In the genomic region with DNA sequence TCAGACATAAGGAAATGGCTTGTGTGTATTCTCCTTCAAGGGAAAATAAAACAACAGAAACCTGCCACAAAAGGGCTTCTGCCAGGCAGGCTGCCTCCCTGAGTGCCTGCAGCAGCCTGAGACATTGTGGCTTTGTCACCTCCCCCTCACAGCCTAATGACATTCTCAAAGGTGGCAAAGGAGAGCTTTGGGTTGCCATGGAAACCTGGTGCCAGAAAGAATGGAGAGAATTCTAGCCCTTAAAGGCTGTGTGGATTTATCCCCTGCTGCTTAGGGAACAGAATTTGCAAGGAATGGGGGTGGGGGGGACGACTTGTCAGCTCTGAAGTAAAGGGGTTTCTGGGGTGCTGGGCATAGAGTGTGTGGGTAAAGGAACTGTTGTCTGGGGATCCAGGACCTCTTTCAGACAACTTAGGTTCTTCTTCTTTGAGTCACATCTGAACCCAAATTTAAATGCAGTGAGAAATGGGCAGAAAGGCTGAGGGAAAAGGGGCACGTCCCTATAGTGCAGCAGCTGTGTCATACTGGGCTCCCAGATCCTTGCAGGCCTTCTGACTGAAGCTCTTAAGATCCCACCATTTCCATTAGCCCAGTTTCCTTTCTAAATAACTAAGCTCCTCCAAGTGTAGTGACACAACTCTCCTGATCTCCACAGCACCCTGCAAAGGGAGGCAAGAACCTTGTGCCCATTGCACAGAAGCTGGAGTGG, we compare ENCODE assay signal across 9 mouse cellular contexts.
DNase-seq lines count a peak whose midpoint lies in the region; ATAC-seq lines count a peak whose summit lies in the region.
"Had no signal": no experiment of that assay in that cellular context is flagged by ENCODE, and none has a peak within 500 bp of the region (broad histone marks: within the 10 kb centered on the region; RNA-seq: fewer than 3 reads in every experiment).

No protein-coding gene starts in this region.

- H3K27me3 ChIP-seq in hindbrain, embryonic 14.5 days (ENCODE audit: control insufficient read depth, insufficient read depth, low read length), result no peaks in the 10 kb centered on the region
- no peaks in the 10 kb centered on the region for H3K27me3 ChIP-seq in midbrain, embryonic 15.5 days (replicated peaks)
- H3K27me3 ChIP-seq: liver, embryonic 15.5 days had no signal

- 0 out of 2 replicates have a peak overlapping the region, but pooled peaks have one; percentile 35 for H3K9ac ChIP-seq in hindbrain, embryonic 14.5 days
- H3K9ac ChIP-seq in midbrain, embryonic 15.5 days, result no peak overlapping the region
- H3K9ac ChIP-seq: liver, embryonic 15.5 days had no signal

- H3K4me3 ChIP-seq in hindbrain, embryonic 14.5 days (replicated peaks; ENCODE audit: low read length), result no peak overlapping the region
- H3K4me3 ChIP-seq in midbrain, embryonic 15.5 days, result no peak overlapping the region
- H3K4me3 ChIP-seq: liver, embryonic 15.5 days had no signal

- DNase-seq in layer of hippocampus, adult 11-12 months (ENCODE audit: low spot score), result peak; percentile 52
- no peak for DNase-seq in layer of hippocampus, postnatal 10 days (ENCODE audit: low spot score in 2 of 2)
- DNase-seq in brain, embryonic 18.5 days (ENCODE audit: low read depth, low spot score), result peak; percentile 82
- peak; percentile 85 for DNase-seq in hindbrain, embryonic 14.5 days (ENCODE audit: low spot score)
- DNase-seq in urinary bladder, adult 2 months (ENCODE audit: low spot score), result no peak
- no peak for DNase-seq in urinary bladder, postnatal 25 days (ENCODE audit: low spot score)
- DNase-seq in urinary bladder, postnatal 4 days (ENCODE audit: low spot score in 2 of 2), result no peak

- H3K27ac ChIP-seq in hindbrain, embryonic 14.5 days, result peak overlapping the region; percentile 93
- peak overlapping the region; percentile 92 for H3K27ac ChIP-seq in midbrain, embryonic 15.5 days
- H3K27ac ChIP-seq: liver, embryonic 15.5 days had no signal

- 0 out of 2 replicates have a peak overlapping the region, but pooled peaks have one; percentile 3 for H3K4me2 ChIP-seq in hindbrain, embryonic 14.5 days (replicated peaks)
- peak overlapping the region; percentile 14; the same call in 1 of the 2 replicates for H3K4me2 ChIP-seq in midbrain, embryonic 15.5 days
- H3K4me2 ChIP-seq: liver, embryonic 15.5 days had no signal

- ATAC-seq in hindbrain, embryonic 14.5 days (ENCODE audit: low FRiP score), result peak; percentile 88
- peak; percentile 93 for ATAC-seq in midbrain, embryonic 15.5 days (replicated peaks)

- 3% methylated on average over 2 of the region's 2 CpGs for WGBS in hindbrain, embryonic 14.5 days
- 0% methylated on average over 2 of the region's 2 CpGs for WGBS in midbrain, embryonic 15.5 days

- no peaks in the 10 kb centered on the region for H3K36me3 ChIP-seq in hindbrain, embryonic 14.5 days (replicated peaks; ENCODE audit: control insufficient read depth, insufficient read depth)
- no peaks in the 10 kb centered on the region for H3K36me3 ChIP-seq in midbrain, embryonic 15.5 days (replicated peaks)
- H3K36me3 ChIP-seq: liver, embryonic 15.5 days had no signal

- H3K4me1 ChIP-seq in hindbrain, embryonic 14.5 days (replicated peaks; ENCODE audit: control insufficient read depth, insufficient read depth, low read length), result peaks cover 35% of the 10 kb centered on the region
- H3K4me1 ChIP-seq in midbrain, embryonic 15.5 days, result peaks cover 45% of the 10 kb centered on the region
- H3K4me1 ChIP-seq: liver, embryonic 15.5 days had no signal

- no peaks in the 10 kb centered on the region for H3K9me3 ChIP-seq in hindbrain, embryonic 14.5 days (ENCODE audit: control insufficient read depth, low read length)
- no peaks in the 10 kb centered on the region for H3K9me3 ChIP-seq in midbrain, embryonic 15.5 days
- H3K9me3 ChIP-seq: liver, embryonic 15.5 days had no signal

Comparison
In these comparisons a context has a peak if more than half of its experiments do, and no peak if none do; other contexts are left out.
1. DNase-seq: peak in layer of hippocampus, adult 11-12 months (single experiment), brain, embryonic 18.5 days (single experiment) and hindbrain, embryonic 14.5 days (single experiment); none in layer of hippocampus, postnatal 10 days (0 of 2), urinary bladder, adult 2 months (single experiment), urinary bladder, postnatal 25 days (single experiment) and urinary bladder, postnatal 4 days (0 of 2).